10 mouse cellular contexts compared by ENCODE assay signal in genomic region chr11:52374340-52374739, GRCm38 (mm10). TPM values are rescaled to one million over a fixed set of nuclear protein-coding genes. Genes with fewer than 3 reads are reported as not detected.
DNase-seq lines count a peak whose midpoint lies in the region; TF ChIP-seq lines count a peak whose summit lies in the region.
"Had no signal": no experiment of that assay in that cellular context is flagged by ENCODE, and none has a peak within 500 bp of the region (broad histone marks: within the 10 kb centered on the region; RNA-seq: fewer than 3 reads in every experiment).

No protein-coding gene starts in this region.

- DNase-seq in layer of hippocampus, adult 2 months (ENCODE audit: low spot score in 2 of 2) = peak in 1 of 2 experiments; percentile 60
- DNase-seq in layer of hippocampus, adult 9-10 months (ENCODE audit: low spot score) = no peak
- peak; percentile 65 for DNase-seq in NIH3T3 (ENCODE audit: low read depth)
- DNase-seq in embryo, embryonic 11 days = peak; percentile 65
- peak; percentile 72 to 74 for DNase-seq in heart, postnatal 36 days
- DNase-seq in lung, adult 18-20 months = peak; percentile 58 to 66
- DNase-seq in right cerebral cortex, postnatal 14 days = peak; percentile 36
- peak; percentile 59 for DNase-seq in urinary bladder, postnatal 25 days (ENCODE audit: low spot score)

- intact Hi-C loops in heart, postnatal 36 days (cut with DNase I) = loop anchor here (1.0 to 2.0 kb wide), 2 partner anchors 14 to 23 kb away; partner anchors contain the start of gene Vdac1

- H3K27ac ChIP-seq in layer of hippocampus, adult 2 months = no peak overlapping the region
- H3K27ac ChIP-seq: midbrain, embryonic 12.5 days had no signal

- H3K4me3 ChIP-seq in layer of hippocampus, adult 2 months = no peak overlapping the region
- H3K4me3 ChIP-seq: erythroblast, embryonic 14.5 days; midbrain, embryonic 12.5 days had no signal

- peak; percentile 92 for TF ChIP-seq CTCF in layer of hippocampus, adult 2 months (conservative IDR thresholded peaks at IDR 0.05)

RNA-seq across cellular contexts. Expression of gene Vdac1, which starts 13.7 kb away (rescaled TPM):
- 100 to 1,000 TPM; 513 to 524 TPM for total RNA-seq in layer of hippocampus, adult 2 months (2021)
- total RNA-seq in heart, postnatal 36 days (2021) = 1,000 to 10,000 TPM; 1,074 to 1,088 TPM

RNA-seq across cellular contexts. Expression of gene 9530068E07Rik, which starts 21.9 kb away (rescaled TPM):
- total RNA-seq in layer of hippocampus, adult 2 months (2021) = 10 to 100 TPM; 61.3 to 65.5 TPM
- 10 to 100 TPM; 75.4 to 81.3 TPM for total RNA-seq in heart, postnatal 36 days (2021)
